Mouse (Mus musculus) embryonic facial prominence, embryonic 12.5 days (tissue): ENCODE measurements around the gene Rasgef1b. TPM values are rescaled to one million over a fixed set of nuclear protein-coding genes. Genes with fewer than 3 reads are reported as not detected.

ENCODE experiments used
- ATAC-seq: fragments of 200-750 bp; cut with Nextera tagmentation; 2 replicates; pipeline ENCODE4 v1.8.0; 2017; ENCODE audit not compliant: insufficient number of reproducible peaks, insufficient read depth, low FRiP score, low TSS enrichment
- H3K27ac ChIP-seq: fragments of 300-500 bp; sonication (generic); 2 replicates; pipeline ENCODE4 v1.5.1; 2016; ENCODE audit warnings: mild to moderate bottlenecking
- H3K27me3 ChIP-seq: fragments of 300-500 bp; sonication (generic); 2 replicates; pipeline ENCODE4 v1.6.1; 2016; ENCODE audit warnings: mild to moderate bottlenecking, moderate library complexity
- H3K36me3 ChIP-seq: fragments of 300-500 bp; sonication (generic); 2 replicates; pipeline ENCODE4 v1.6.1; 2016; ENCODE audit warnings: mild to moderate bottlenecking
- H3K4me1 ChIP-seq: fragments of 300-500 bp; sonication (generic); 2 replicates; pipeline ENCODE4 v1.6.1; 2016
- H3K4me2 ChIP-seq: fragments of 300-500 bp; sonication (generic); replicated peaks from 2 replicates; pipeline ENCODE4 v1.6.1; 2016; ENCODE audit warnings: mild to moderate bottlenecking, moderate library complexity
- H3K4me3 ChIP-seq: fragments of 300-500 bp; sonication (generic); 2 replicates; pipeline ENCODE4 v1.5.1; 2016; ENCODE audit warnings: mild to moderate bottlenecking
- H3K9ac ChIP-seq: fragments of 300-500 bp; sonication (generic); 2 replicates; pipeline ENCODE4 v1.6.1; 2016; ENCODE audit warnings: mild to moderate bottlenecking, moderate library complexity
- H3K9me3 ChIP-seq: fragments of 300-500 bp; sonication (generic); 2 replicates; pipeline ENCODE4 v1.6.1; 2016; ENCODE audit warnings: mild to moderate bottlenecking, moderate library complexity
- WGBS: fragments of 180-500 bp; shearing (Covaris S2); methylation state at CpG from one replicate; pipeline ENCODE4 v1.1.7; 2016; 5-methylcytosine and 5-hydroxymethylcytosine counted together
- polyA plus RNA-seq: library from polyadenylated mRNA; unstranded; fragments of >200 nt; fragmentation: Nextera tagmentation; extraction: Ambion mirVana; gene quantifications from 2 replicates; pipeline ENCODE4 v1.2.1, GENCODE M21; 2016

The Rasgef1b gene
- polyA plus RNA-seq, 1 experiment from 2014 or later: 11.7 TPM

- WGBS: 50% methylated on average over 5 of the region's 5 CpGs
- no peak for ATAC-seq
- H3K27me3 ChIP-seq: no peaks in the 10 kb centered on the region
These were observed 27.1 kb downstream of the Rasgef1b start for GRCm38 (mm10) chr5:99701811-99702210.

GRCm38 (mm10) chr5:99694712-99695360 lies 34.0 kb downstream of the Rasgef1b start:
- no peak for ATAC-seq
- Histone ChIP-seq H3K4me1 (no peaks in the 10 kb centered on the region), H3K27ac (no peak overlapping the region), H3K36me3 (no peaks in the 10 kb centered on the region), H3K9ac (no peak overlapping the region), H3K4me3 (no peak overlapping the region), H3K9me3 (no peaks in the 10 kb centered on the region), H3K4me2 (no peak overlapping the region), H3K27me3 (no peaks in the 10 kb centered on the region)
- WGBS: 81% methylated on average over 13 of the region's 13 CpGs

More at GRCm38 (mm10) chr5:99701811-99702210, 27.1 kb downstream of the Rasgef1b start:
- no peak overlapping the region for H3K27ac ChIP-seq
- no peaks in the 10 kb centered on the region for H3K4me1 ChIP-seq
- H3K9me3 ChIP-seq: no peaks in the 10 kb centered on the region
- H3K4me3 ChIP-seq: no peak overlapping the region
- no peak overlapping the region for H3K9ac ChIP-seq
- no peak overlapping the region for H3K4me2 ChIP-seq
- no peaks in the 10 kb centered on the region for H3K36me3 ChIP-seq

- Histone ChIP-seq H3K27me3 (no peaks in the 10 kb centered on the region), H3K4me3 (no peak overlapping the region), H3K4me1 (no peaks in the 10 kb centered on the region), H3K27ac (no peak overlapping the region), H3K9me3 (no peaks in the 10 kb centered on the region), H3K9ac (no peak overlapping the region), H3K4me2 (no peak overlapping the region), H3K36me3 (no peaks in the 10 kb centered on the region)
- no peak for ATAC-seq
- 55% methylated on average over 7 of the region's 7 CpGs for WGBS
These were observed 39.0 kb downstream of the Rasgef1b start for GRCm38 (mm10) chr5:99689909-99690308.

GRCm38 (mm10) chr5:99687894-99688293 lies 41.0 kb downstream of the Rasgef1b start:
- Histone ChIP-seq H3K9ac (no peak overlapping the region), H3K4me3 (no peak overlapping the region), H3K27me3 (no peaks in the 10 kb centered on the region), H3K27ac (no peak overlapping the region), H3K36me3 (no peaks in the 10 kb centered on the region), H3K9me3 (no peaks in the 10 kb centered on the region), H3K4me2 (no peak overlapping the region), H3K4me1 (no peaks in the 10 kb centered on the region)
- WGBS: 24% methylated on average over 6 of the region's 6 CpGs
- no peak for ATAC-seq

GRCm38 (mm10) chr5:99684023-99684422 lies 44.8 kb downstream of the Rasgef1b start:
- H3K4me1 ChIP-seq: no peaks in the 10 kb centered on the region
- no peak overlapping the region for H3K4me2 ChIP-seq
- 35% methylated on average over 2 of the region's 2 CpGs for WGBS
- H3K9me3 ChIP-seq: no peaks in the 10 kb centered on the region
- H3K36me3 ChIP-seq: no peaks in the 10 kb centered on the region
- no peaks in the 10 kb centered on the region for H3K27me3 ChIP-seq
- no peak overlapping the region for H3K4me3 ChIP-seq
- no peak overlapping the region for H3K27ac ChIP-seq
- H3K9ac ChIP-seq: no peak overlapping the region
- ATAC-seq: no peak

GRCm38 (mm10) chr5:99669971-99670571 lies 58.8 kb downstream of the Rasgef1b start:
- H3K4me3 ChIP-seq: no peak overlapping the region
- H3K27me3 ChIP-seq: no peaks in the 10 kb centered on the region
- ATAC-seq: no peak
- H3K27ac ChIP-seq: no peak overlapping the region
- no peaks in the 10 kb centered on the region for H3K36me3 ChIP-seq
- no peaks in the 10 kb centered on the region for H3K4me1 ChIP-seq
- no peak overlapping the region for H3K9ac ChIP-seq
- WGBS: 77% methylated on average over 9 of the region's 9 CpGs
- H3K9me3 ChIP-seq: no peaks in the 10 kb centered on the region
- H3K4me2 ChIP-seq: no peak overlapping the region

- no peak overlapping the region for H3K9ac ChIP-seq
- no peaks in the 10 kb centered on the region; the same call in 1 of the 2 replicates for H3K4me1 ChIP-seq
- ATAC-seq: no peak
- no peaks in the 10 kb centered on the region for H3K27me3 ChIP-seq
- no peaks in the 10 kb centered on the region for H3K36me3 ChIP-seq
- 55% methylated on average over 5 of the region's 5 CpGs for WGBS
- no peak overlapping the region for H3K27ac ChIP-seq
- H3K4me3 ChIP-seq: no peak overlapping the region
- H3K4me2 ChIP-seq: no peak overlapping the region
- H3K9me3 ChIP-seq: no peaks in the 10 kb centered on the region
These were observed 72.8 kb downstream of the Rasgef1b start for GRCm38 (mm10) chr5:99656024-99656423.

GRCm38 (mm10) chr5:99652931-99653330 lies 75.9 kb downstream of the Rasgef1b start:
- H3K4me1 ChIP-seq: no peaks in the 10 kb centered on the region; the same call in 1 of the 2 replicates
- H3K27me3 ChIP-seq: no peaks in the 10 kb centered on the region
- 75% methylated on average over 10 of the region's 10 CpGs for WGBS
- no peak overlapping the region for H3K9ac ChIP-seq
- ATAC-seq: no peak
- H3K4me2 ChIP-seq: no peak overlapping the region
- H3K27ac ChIP-seq: no peak overlapping the region
- no peaks in the 10 kb centered on the region for H3K9me3 ChIP-seq
- no peak overlapping the region for H3K4me3 ChIP-seq
- H3K36me3 ChIP-seq: no peaks in the 10 kb centered on the region

GRCm38 (mm10) chr5:99641407-99641806 lies 87.5 kb downstream of the Rasgef1b start:
- Histone ChIP-seq H3K36me3 (no peaks in the 10 kb centered on the region), H3K4me2 (no peak overlapping the region), H3K27me3 (0 out of 2 replicates have a peak, but pooled peaks cover 5% of the 10 kb centered on the region), H3K4me3 (no peak overlapping the region), H3K4me1 (no peaks in the 10 kb centered on the region), H3K27ac (no peak overlapping the region), H3K9ac (no peak overlapping the region), H3K9me3 (no peaks in the 10 kb centered on the region)
- 77% methylated on average over 6 of the region's 6 CpGs for WGBS
- no peak for ATAC-seq

- Histone ChIP-seq H3K4me1 (no peaks in the 10 kb centered on the region), H3K27me3 (0 out of 2 replicates have a peak, but pooled peaks cover 5% of the 10 kb centered on the region), H3K4me2 (no peak overlapping the region), H3K36me3 (no peaks in the 10 kb centered on the region), H3K27ac (no peak overlapping the region), H3K9ac (no peak overlapping the region), H3K9me3 (no peaks in the 10 kb centered on the region), H3K4me3 (no peak overlapping the region)
- WGBS: 36% methylated on average over 7 of the region's 7 CpGs
- no peak for ATAC-seq
These were observed 92.3 kb downstream of the Rasgef1b start for GRCm38 (mm10) chr5:99636575-99636974.

GRCm38 (mm10) chr5:99634010-99634541 lies 94.8 kb downstream of the Rasgef1b start:
- no peaks in the 10 kb centered on the region for H3K27me3 ChIP-seq
- no peak overlapping the region for H3K27ac ChIP-seq
- H3K9ac ChIP-seq: no peak overlapping the region
- no peaks in the 10 kb centered on the region for H3K9me3 ChIP-seq
- H3K4me2 ChIP-seq: no peak overlapping the region
- H3K4me1 ChIP-seq: no peaks in the 10 kb centered on the region
- 77% methylated on average over 8 of the region's 8 CpGs for WGBS
- H3K36me3 ChIP-seq: no peaks in the 10 kb centered on the region
- no peak overlapping the region for H3K4me3 ChIP-seq
- ATAC-seq: no peak

- whole genome bisulfite sequencing: 98% methylated on average over 1 of the region's 1 CpGs
- Histone ChIP-seq H3K4me1 (no peaks in the 10 kb centered on the region), H3K4me3 (no peak overlapping the region), H3K4me2 (no peak overlapping the region), H3K9ac (no peak overlapping the region), H3K27me3 (no peaks in the 10 kb centered on the region), H3K36me3 (no peaks in the 10 kb centered on the region), H3K27ac (no peak overlapping the region), H3K9me3 (no peaks in the 10 kb centered on the region)
- ATAC-seq: peak; percentile 47; the same call in 1 of the 2 replicates
These were observed 95.3 kb downstream of the Rasgef1b start for GRCm38 (mm10) chr5:99633548-99633947.
